Mouse (Mus musculus): ENCODE results near the gene Eomes. TPM values are rescaled to one million over a fixed set of nuclear protein-coding genes. Genes with fewer than 3 reads are reported as not detected.

The Eomes gene
- polyA plus RNA-seq, 2 experiments from 2014 or later, result 0.40 TPM; not detected in 1

DNA sequence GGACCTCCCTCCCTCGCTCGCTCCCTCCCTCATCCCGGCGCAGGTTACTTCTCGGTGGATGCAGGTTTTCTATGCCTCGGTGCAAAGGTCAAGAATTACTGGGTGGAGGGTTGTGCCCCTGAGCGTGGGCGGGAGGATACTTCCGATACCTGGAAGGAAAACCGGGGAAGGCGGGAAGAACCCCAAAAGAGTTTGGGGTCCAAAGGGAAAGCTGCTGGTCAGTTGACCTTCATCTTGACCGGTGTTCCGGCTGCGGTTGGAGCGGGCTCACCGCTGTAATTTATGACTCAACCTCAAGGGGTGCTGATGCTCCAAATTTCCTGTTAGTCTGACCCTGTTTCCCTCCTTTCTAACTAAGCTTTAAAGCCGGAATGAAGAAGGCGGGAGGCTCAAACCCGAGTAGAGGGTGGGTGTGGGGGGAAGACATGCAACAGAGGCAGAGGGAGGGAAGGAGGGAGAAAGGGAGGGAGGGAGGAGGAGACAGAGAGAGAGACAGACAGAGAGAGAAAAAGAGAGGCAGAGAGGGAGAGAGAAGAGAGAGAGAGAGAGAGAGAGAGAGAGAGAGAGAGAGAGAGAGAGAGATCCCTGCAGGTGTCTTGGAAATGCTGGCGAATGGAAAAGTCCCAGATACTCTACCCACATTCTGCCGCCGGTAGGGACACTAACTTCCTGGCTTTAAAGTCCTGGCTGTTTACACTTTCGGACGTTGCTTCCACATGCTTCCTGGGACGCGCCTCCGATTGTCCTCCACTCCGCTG is 10.3 kb downstream of the Eomes start:
- ATAC-seq, result peak; percentile 27

DNA sequence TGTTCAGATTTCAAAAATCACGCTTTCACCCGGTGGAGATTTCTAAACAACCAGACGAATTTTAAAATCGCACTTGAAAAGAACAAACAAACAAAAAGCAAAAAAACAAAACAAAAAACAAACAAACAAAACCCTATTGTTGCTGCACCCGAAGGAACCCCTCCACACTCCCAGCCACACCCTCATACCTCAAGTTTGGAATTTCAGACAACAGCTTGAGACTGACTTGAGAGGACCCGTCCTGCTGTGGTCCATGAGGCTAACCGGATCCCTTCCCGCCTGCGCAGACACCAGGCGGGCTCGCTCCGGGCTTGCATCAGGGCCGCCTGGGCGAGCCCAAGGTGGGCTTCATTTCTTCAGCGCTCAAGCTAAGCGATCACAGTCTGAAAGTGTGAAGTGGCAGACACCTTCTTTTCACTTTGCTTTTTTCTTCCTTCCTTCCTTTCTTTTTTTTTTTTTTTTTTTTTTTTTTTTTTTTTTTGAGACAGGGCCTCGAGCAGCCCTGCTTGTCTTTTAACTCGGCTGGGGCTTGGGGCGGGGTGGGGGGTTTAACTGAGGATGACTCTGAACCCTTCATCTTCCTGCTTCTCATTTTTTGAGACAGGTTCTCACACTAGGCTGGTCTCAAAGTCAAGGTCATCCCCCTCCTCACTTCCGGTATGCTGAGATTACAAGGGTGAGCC is 11.0 kb downstream of the Eomes start:
- ATAC-seq, result no peak

DNA sequence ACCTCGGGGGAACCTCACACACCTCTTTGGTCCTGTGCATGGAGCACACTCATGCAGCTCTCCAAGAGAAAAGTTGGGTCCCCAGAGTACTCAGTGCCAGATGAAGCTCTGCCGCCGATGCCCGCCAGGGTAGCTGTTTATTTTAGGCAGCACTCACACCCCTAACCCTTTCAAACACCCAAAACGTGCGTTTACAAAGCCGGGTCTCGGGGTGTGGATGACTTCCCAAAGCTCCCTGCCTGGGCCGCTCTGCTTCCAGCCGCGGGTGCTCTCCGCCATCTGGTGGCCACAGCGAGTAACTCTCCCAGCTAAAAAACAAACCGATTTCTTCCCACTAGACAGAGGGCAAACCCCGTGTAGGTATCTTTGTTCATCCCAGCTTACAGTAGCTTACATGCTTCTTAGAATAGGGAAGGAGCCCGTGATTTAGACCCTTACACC is 11.6 kb downstream of the Eomes start:
- peak; percentile 82 for ATAC-seq

DNA sequence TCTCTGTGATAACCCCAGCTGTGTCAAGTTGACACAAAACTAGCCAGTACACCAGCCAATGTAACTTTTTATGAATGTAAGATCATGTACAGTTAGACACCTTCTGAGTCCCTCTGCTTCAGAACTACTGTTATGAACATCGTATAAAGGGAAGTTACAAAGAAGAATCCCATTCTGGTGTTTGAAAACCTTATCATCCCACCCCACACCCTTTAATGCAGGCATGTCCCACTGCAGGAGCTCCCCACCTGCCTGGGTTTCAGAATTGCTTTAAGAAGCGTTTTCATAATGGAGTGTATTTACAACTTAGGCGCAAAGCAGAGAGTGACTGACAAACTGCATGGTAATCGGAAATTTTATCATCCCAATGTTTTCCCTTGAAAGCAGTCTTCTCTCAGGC is 13.2 kb downstream of the Eomes start:
- no peak for ATAC-seq

DNA sequence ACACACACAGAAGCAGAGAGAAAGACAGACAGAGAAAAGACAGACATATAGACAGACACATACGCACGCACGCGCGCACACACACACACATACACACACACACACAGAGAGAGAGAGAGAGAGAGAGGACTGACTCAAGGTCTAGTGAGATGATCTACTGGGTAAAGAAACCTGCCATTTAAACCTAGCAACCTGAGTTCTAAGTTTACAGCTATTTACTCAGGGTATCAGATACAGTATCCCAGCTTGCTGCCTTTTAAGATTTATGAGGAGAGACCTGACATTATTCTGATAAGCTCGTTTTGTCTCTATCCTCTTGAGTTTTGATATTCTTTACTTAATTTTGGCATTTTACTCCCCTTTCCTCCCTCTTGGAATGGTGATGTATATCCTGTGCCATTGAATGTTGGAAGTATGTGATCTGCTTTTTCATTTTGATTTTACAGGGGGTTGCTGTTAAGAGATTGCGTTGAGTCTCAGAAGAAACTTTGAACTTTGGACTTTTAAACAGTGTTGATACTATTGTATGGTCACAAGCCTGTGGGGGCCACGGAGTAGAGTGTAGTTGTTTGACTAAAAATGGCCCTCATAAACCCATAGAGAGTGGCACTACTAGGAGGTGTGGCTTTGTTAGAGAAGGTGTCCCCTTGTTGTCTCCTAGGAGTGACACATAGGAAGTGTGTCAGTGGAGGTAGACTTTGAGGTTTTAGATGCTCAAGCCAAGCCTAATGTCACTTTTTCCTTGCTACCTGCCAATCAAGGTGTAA is 15.1 kb downstream of the Eomes start:
- ATAC-seq, result no peak

DNA sequence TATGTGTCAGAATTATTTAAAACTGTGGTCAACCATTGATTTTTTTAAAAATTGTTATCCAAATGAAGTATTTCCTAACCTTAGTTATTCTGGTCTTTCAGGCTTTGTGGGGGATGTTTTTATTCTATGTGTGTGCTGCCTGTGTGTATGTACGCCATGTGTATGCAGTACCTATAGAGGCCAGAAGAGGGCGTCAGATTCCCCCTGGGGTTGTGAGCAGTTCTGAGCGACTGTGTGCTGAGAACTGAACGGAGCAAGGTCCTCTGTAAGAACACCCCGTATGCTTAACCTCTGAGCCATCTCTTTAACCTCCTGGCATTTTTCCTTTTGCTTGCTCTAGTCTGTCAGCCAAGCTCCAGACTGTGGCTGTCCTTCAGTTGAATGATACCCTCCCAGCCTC is 16.1 kb downstream of the Eomes start:
- no peak for ATAC-seq

DNA sequence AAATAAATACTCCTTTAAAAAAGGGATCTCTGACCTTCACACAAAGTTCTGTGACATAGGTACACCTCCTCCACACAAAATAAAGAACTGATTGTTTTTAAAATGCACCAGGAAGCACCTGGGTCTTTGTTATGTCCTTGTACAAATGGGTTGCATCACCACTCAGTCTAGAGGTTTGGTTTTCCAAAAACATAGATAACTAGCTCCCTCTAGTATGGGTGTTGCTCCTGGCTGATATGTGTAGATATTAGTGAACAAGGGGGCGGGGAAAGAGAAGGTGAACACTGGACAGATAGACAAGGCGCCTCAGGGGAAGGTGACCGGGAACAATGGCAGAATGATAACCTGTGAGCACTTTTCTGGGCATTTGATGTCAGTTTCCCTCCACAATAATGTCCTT is 17.9 kb downstream of the Eomes start:
- no peak for ATAC-seq

DNA sequence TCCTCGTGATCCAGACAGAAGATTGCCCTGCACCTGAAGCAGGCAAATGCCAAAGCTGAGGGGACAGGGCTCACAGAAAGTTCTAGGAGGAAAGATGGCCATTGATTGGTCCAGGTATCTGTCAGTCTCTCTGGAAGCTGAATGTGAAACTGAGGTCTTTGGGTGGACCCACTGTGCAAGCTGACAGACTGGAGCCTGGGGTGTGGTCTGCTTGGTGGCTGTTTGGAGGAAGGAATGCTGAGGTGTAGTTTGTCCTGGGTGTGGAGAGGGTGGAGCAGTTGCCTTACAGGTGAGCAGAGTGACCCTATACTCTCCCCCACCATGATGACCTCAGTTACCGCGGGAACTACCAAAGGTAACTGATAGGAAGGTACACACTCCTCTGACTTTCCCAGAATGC is 18.9 kb downstream of the Eomes start:
- no peak for ATAC-seq

DNA sequence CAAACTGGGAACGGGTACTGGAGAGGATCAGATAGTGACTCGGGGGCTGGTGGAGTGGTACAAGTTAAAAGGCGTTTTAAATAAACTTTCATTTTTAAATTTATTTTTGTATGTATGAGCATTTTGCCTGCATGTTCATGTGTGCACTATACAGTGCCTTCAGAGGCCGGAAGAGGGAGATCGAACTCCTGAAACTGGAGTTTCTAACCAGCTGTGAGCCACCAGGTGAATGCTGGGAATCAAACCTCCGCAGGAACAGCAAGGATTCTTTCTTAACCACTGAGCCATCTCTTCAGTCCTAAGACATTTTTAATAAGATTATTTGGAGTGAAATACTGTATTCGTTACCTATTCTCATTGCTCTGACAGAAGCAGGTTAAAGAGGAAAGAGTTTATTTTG is 20.0 kb downstream of the Eomes start:
- no peak for ATAC-seq

DNA sequence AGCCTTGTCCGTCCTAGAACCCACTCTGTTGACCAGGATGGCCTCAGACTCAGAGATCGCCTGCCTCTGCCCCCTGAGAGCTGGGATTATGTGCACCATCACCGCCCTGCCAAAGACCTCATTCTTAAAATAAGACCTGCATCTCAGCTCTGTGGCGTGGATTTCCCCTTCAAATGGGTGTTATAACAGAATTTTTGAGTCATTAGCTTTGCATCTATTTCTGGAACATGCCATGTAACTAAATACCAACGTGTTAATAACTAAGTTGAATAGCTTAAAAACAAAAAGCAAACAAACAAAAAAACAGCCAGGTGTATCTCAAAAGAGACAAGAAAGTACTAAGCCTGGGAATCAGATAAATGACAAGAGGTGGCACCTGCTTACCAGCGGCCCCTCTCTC is 23.0 kb downstream of the Eomes start:
- ATAC-seq, result no peak

DNA sequence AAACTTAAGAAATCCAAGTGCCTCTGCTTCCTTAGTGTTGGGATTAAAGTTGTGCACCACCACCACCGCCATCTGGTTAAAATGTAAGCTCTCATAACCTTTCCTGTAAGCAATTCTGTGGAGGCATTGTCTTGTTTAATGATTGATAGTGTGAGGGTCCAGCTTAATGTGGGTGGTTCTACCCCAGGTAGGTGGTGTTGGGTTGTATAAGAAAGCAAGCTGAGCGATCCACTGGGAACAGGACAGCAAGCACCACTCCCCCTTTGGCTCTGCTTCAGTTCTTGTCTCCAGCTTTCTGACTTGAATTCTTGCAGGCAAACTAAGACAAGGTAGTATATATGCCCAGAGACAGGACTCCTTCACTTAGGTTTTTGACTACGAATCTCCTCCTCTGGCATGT is 26.6 kb downstream of the Eomes start:
- no peak for ATAC-seq

DNA sequence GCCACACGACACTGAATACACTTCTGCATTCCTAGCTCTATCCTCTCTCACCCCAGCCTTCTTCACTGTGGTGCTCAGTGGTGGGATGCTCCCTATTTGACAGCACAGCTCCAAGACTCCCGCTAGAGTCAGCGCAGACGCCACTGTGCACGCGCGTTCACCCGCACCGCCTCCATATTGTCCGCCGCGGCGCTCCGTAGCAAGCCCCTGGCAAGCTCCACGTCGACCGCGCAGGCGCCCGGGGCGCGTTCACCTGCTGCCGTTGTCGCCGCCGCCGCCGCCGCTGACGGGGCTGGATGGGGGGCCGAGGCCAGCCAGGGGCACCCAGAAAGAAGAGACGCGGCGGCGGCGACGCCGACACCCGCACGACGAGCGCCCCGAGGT is 28.0 kb downstream of the Eomes start, which contains the start of gene Golga4:
Gene Golga4, plus strand, starts transcription at position 248 of the 384 bp plus-strand sequence.
- ATAC-seq, result peak; percentile 90

DNA sequence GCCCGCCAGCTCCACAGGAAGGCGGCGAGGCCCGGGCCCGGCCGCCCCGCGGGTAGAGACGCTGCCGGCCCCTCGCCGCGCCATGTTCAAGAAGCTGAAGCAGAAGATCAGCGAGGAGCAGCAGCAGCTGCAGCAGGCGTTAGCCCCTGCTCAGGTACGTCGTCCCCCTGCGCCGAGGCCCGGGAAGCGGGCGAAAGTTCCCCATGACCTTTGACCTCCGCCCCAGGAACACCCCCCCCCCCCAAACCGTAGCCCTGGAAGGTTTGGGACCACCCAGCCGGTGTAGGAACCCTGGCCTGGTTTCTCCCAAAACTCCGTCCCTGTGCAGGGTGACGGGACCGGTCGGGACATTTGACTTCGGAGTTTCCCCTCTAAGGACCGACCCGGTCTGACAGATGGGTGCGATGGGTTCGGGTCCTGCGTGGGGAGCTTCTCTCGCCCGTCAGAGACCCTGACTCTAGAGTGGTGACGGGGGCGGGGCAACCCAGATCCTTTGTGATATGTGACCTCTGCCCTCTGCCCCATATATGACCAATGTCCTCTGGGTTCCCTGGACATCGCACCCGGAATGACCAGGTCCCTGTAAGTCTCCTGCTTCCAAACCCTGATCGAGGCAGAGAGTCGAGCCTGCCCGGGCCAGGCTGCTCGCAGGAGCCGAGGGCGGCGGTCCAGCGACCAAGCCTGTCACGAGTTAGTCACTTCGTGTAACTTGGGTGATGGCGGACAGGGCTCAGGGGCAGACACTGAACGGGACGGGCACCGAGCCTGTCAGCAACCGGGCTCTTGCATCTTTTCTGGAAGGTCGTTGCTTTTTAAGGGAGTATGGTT is 28.6 kb downstream of the Eomes start:
- peak; percentile 19 for ATAC-seq

DNA sequence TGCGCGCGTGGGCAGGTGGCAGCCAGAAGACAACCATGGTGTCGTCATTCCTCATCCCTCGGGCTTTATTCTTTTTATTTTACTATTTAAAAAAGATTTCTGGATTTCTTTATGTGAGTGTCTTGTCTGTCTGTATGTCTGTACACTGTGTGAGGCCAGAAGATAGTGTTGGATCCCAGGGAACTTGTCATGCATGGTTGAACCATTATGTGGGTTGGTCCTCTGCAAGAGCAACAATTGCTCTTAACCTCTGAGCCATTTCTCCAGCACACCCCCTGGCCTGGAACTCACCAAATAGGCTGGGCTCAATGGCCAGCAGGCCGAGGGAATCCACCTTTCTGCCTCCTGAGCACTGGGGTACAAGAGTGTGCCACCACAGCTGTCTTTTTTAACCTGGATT is 29.5 kb downstream of the Eomes start:
- ATAC-seq, result no peak

DNA sequence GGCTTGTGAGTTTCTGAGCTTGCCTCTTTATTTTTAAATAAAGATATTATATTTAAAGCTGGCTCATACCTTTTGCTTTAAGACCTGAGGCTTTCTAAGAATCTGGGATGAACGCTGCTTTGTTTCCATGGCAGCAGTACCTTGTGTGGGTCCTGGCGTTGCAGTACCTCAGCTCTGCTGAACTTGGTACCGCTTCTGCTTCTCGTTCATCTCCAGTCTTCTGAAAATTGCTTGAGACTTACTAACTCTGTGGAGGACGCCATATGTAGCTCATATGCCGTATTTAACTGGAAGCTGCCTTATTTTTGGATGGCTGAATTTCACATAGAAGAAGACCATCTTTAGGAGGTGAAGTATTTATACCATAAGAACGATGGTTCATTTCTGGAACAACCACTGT is 30.6 kb downstream of the Eomes start:
- no peak for ATAC-seq

DNA sequence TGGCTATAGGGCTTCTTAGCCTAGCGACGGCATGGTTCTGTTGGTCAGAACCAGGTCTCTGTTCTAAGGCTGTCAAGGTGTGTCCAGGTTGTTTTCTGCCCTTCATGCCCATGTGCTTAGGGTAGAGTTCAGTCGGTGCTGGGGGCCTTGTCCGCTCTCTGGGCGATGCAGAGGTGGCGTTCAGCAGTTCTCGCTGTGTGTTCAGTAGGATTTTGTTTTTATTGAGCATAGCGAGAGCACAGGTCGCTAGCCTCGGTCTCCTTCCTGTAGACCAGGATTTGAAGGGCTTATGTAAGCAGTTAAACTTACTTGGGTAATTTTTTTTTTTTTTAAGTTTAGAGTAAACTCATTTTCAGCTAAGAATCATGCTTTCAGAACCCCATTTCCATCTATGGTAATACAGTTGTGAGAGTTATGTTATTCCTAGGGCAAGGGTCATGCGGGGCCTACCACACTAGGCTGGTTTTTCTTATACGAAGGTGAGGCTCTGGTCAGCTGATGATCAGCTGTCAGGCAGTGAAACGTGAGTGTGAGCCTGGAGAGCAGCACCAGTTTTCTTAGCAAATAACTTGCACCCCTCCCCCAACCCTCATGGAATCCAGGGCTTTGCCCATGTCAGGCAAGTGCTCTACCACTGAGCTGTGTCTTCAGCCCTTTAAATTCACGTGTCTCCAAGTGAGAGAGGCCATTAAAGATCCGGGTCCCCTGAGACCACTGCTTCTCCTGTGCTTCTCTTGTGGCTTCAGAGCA is 33.1 kb downstream of the Eomes start:
- no peak for ATAC-seq

DNA sequence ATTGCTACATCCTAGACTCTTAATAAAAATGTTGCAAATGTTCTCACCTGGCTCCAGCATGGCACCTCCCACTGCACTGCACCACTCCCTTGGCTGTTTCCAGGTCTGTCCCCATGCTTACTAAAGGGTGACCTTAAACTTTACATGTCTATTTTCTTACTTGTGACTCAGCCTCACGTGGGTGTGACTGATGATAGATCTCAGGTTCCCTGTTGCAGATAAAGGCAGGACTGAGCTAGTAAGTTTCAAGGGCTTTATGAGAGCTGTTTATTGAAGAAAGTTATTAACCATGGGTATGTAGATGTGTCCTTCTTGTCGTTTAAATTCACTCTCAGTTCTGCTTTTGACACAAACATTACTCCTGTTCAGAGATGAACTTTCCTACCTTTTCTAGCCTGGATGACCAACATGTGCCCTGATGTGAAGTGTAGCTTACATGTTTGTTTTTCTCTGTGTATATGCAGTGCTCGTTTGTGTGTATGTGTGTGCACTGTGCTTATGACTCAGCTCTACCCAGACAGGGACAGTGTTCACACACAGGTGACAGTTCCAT is 34.7 kb downstream of the Eomes start:
- ATAC-seq, result peak; percentile 40

DNA sequence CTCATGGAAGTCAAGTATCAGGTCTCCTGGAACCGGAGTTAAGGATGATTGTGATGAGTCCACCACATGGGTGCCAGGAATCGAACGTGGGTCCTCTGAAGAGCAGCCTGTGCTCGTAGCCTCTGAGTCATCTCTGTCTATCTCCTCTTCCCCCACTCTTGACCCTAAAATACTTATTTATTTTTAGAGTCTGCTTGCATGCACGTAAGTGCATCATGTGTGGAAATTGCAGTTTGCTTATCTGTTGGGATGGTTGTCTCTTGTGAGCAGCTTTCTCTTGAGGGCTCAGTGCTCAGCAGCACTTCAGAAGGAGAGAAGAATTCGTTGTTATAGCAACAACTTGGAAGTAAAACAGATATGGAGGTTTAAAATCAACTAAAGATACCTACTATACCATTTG is 37.5 kb downstream of the Eomes start:
- ATAC-seq, result no peak

DNA sequence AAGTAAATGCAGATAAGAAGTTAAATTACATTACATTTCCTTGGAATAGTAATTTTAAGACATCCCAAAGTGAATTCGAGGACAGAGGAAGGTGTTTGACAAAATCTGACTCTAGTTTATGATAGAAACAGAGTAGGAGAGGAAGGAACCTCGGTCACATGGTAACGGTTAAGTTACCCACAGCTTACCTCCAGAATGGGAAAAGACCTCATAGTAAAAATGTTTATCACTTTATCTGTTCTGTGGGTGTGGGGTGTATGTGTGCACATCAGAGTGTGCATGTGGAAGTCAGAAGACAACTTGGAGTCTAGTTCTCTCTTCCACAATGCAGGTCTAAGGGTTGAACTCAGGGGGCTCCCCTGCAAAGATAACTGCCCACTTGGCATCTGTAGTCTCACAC is 38.1 kb downstream of the Eomes start:
- no peak for ATAC-seq

DNA sequence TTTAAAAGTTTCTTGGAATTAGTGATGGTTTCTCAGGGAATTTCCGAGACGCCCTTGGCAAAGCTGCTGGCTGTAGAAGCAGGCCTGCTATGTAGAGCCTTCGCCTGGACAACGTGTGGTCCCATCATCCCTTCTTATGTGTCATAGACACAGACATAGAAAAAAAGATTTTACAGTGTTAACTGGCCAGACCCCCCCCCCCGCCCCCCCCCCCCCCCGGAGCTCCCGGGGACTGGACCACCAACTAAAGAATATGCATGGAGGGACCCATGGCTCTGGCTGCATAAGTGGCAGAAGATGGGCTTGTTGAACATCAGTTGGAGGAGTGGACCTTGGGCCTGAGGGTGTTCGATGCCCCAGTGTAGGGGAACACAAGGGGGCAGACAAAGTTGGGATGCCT is 39.6 kb downstream of the Eomes start:
- no peak for ATAC-seq

DNA sequence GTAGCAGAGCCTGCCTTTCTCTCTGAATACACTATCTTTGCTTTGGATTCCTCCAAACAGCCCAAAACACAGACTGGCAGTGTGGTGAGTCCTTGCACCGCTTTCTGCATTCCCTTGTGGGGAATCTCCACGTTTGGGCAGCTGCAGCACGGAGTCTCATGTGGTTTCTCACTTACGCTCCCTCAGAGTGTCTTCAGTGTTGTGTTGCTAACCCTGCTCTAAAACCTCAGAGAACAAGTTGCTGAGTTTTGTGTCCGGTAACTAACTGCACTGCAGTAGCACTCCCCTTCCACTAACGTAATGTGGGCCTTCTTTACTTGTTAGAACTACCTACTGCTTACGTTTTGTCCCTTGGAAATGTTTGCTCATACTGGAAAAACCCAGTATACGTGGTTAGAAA is 41.1 kb downstream of the Eomes start:
- ATAC-seq, result no peak

DNA sequence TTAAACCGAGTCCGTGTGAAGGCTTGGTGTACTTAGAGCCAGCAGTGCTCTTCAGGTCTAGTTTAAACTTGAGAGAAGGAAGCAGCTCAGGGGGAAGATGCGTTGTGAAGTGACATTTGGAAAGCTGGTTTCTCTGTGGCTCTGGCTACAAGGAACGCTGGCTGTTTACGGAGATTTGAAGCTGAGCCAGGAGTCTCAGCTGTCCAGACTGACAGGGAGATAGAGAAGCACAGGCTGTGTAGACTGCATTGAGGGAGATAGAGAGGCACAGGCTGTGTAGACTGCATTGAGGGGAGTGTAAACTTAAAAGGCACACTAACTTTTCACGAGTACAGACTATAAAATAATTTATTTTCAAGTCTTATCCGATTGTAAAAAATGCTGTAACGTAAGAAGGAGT is 42.0 kb downstream of the Eomes start:
- ATAC-seq, result no peak

Data from activated CD4-positive, CD25-positive, alpha-beta regulatory T cell, adult 4 months (primary cell).